9 mouse cellular contexts compared by ENCODE assay signal in the genomic region with DNA sequence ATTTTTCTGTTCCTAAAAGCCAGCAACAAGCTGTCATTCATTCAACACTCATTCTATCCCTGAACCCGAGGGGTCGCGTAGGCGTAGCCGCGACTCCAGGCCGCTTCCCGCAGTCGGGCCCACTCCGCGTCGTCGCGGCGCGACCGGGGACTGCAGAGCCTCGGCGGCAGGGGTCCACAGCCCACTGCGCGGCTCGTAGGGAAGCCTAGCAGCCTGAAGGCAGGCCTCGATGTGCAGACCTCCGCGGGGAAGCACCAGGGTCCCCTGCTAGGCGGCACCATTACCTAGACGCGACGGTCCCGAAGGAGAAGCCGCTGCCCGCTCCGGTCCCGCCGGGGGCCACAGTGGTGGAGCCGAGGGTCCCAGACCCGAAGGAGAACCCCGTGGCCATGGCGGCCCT. TPM values are rescaled to one million over a fixed set of nuclear protein-coding genes. Genes with fewer than 3 reads are reported as not detected.
DNase-seq lines count a peak whose midpoint lies in the region; ATAC-seq and TF ChIP-seq lines count a peak whose summit lies in the region.
"Had no signal": no experiment of that assay in that cellular context is flagged by ENCODE, and none has a peak within 500 bp of the region (broad histone marks: within the 10 kb centered on the region; RNA-seq: fewer than 3 reads in every experiment).

No protein-coding gene starts in this region.

- peak overlapping the region; percentile 87 for H3K4me3 ChIP-seq in left cerebral cortex, adult 2 months
- H3K4me3 ChIP-seq in forebrain, embryonic 15.5 days: peak overlapping the region; percentile 86
- H3K4me3 ChIP-seq in liver, embryonic 16.5 days (ENCODE audit: low read depth, low read length): peak overlapping the region; percentile 97

- H3K36me3 ChIP-seq in forebrain, embryonic 15.5 days: no peaks in the 10 kb centered on the region
- no peaks in the 10 kb centered on the region for H3K36me3 ChIP-seq in liver, embryonic 16.5 days (ENCODE audit: control insufficient read depth, insufficient read depth)

- no peak; the same call in 1 of the 2 replicates for TF ChIP-seq CTCF in left cerebral cortex, adult 2 months (IDR thresholded peaks at IDR 0.05)

- no peak for DNase-seq in left cerebral cortex, adult 2 months (ENCODE audit: extremely low spot score in 1 of 2, low spot score in 2 of 2)
- DNase-seq in left cerebral cortex, adult 11 months (ENCODE audit: low spot score): no peak
- DNase-seq in WW6 (ENCODE audit: low read depth, low spot score): peak; percentile 28
- DNase-seq in spleen, postnatal 36 days (ENCODE audit: low spot score in 2 of 2): no peak
- no peak for DNase-seq in cerebellum, adult 8-10 months
- DNase-seq in thymus, postnatal 0 days (ENCODE audit: low spot score): no peak

- peaks cover 26% of the 10 kb centered on the region for H3K4me1 ChIP-seq in forebrain, embryonic 15.5 days
- H3K4me1 ChIP-seq in liver, embryonic 16.5 days (ENCODE audit: control insufficient read depth, low read depth, low read length): peaks cover 6% of the 10 kb centered on the region

- ATAC-seq in forebrain, embryonic 15.5 days (replicated peaks): peak; percentile 68
- peak; percentile 46 for ATAC-seq in liver, embryonic 16.5 days (ENCODE audit: low read depth)

- peak overlapping the region; percentile 81 for H3K4me2 ChIP-seq in forebrain, embryonic 15.5 days (replicated peaks)
- peak overlapping the region; percentile 80 for H3K4me2 ChIP-seq in liver, embryonic 16.5 days (ENCODE audit: low read depth, low read length)

- H3K9me3 ChIP-seq in forebrain, embryonic 15.5 days: no peaks in the 10 kb centered on the region
- no peaks in the 10 kb centered on the region for H3K9me3 ChIP-seq in liver, embryonic 16.5 days (replicated peaks; ENCODE audit: control insufficient read depth, low read length)

- H3K9ac ChIP-seq in forebrain, embryonic 15.5 days (replicated peaks): peak overlapping the region; percentile 87
- H3K9ac ChIP-seq in liver, embryonic 16.5 days (ENCODE audit: low read depth, low read length): peak overlapping the region; percentile 99

- intact Hi-C loops in left cerebral cortex, adult 2 months (cut with DNase I): loop anchor here (1.0 to 5.0 kb wide), 4 partner anchors 14 to 441 kb away; a partner anchor contains a TSS

- WGBS in forebrain, embryonic 15.5 days: 0% methylated on average over 39 of the region's 39 CpGs
- WGBS in liver, embryonic 16.5 days (ENCODE audit: insufficient replicate concordance): under 1% methylated on average over 39 of the region's 39 CpGs

- H3K27me3 ChIP-seq in forebrain, embryonic 15.5 days: no peaks in the 10 kb centered on the region
- no peaks in the 10 kb centered on the region for H3K27me3 ChIP-seq in liver, embryonic 16.5 days (ENCODE audit: control insufficient read depth, insufficient read depth, low read depth, low read length)

- peak overlapping the region; percentile 94 for H3K27ac ChIP-seq in left cerebral cortex, adult 2 months
- peak overlapping the region; percentile 94 for H3K27ac ChIP-seq in forebrain, embryonic 15.5 days (replicated peaks)
- H3K27ac ChIP-seq in liver, embryonic 16.5 days (ENCODE audit: low read length): peak overlapping the region; percentile 91

RNA-seq across cellular contexts. Expression of a gene that starts 0.4 kb away (rescaled TPM):
- not detected for total RNA-seq in left cerebral cortex, adult 2 months (2021)
- polyA plus RNA-seq in forebrain, embryonic 15.5 days (2015; fragmentation: Nextera tagmentation; extraction: Ambion mirVana): 0.09 and 0.11 TPM in 2 replicates
- 0.05 and 0.08 TPM in 2 replicates for polyA plus RNA-seq in liver, embryonic 16.5 days (2015; fragmentation: Nextera tagmentation; extraction: Ambion mirVana)
- not detected in 2 replicates for polyA plus RNA-seq in thymus, postnatal 0 days (2015; fragmentation: Nextera tagmentation; extraction: Ambion mirVana)
- polyA plus RNA-seq: large intestine, adult 2 months had no signal

RNA-seq across cellular contexts. Expression of a gene that starts 0.4 kb away (rescaled TPM):
- total RNA-seq in left cerebral cortex, adult 2 months (2021): 10 to 100 TPM; 75.3 to 76.9 TPM
- polyA plus RNA-seq in forebrain, embryonic 15.5 days (2015; fragmentation: Nextera tagmentation; extraction: Ambion mirVana): 53.7 and 56.6 TPM in 2 replicates
- polyA plus RNA-seq in liver, embryonic 16.5 days (2015; fragmentation: Nextera tagmentation; extraction: Ambion mirVana): 25.0 and 27.9 TPM in 2 replicates
- 40.9 and 42.7 TPM in 2 replicates for polyA plus RNA-seq in thymus, postnatal 0 days (2015; fragmentation: Nextera tagmentation; extraction: Ambion mirVana)

RNA-seq across cellular contexts. Expression of a gene that starts 14.1 kb away (rescaled TPM):
- total RNA-seq in left cerebral cortex, adult 2 months (2021): 100 to 1,000 TPM; 105 to 118 TPM
- 67.3 and 72.1 TPM in 2 replicates for polyA plus RNA-seq in forebrain, embryonic 15.5 days (2015; fragmentation: Nextera tagmentation; extraction: Ambion mirVana)
- 13.1 and 14.2 TPM in 2 replicates for polyA plus RNA-seq in liver, embryonic 16.5 days (2015; fragmentation: Nextera tagmentation; extraction: Ambion mirVana)
- 36.7 and 39.9 TPM in 2 replicates for polyA plus RNA-seq in thymus, postnatal 0 days (2015; fragmentation: Nextera tagmentation; extraction: Ambion mirVana)

RNA-seq across cellular contexts. Expression of a gene that starts 53.9 kb away (rescaled TPM):
- 10 to 100 TPM; 72.2 to 76.0 TPM for total RNA-seq in left cerebral cortex, adult 2 months (2021)
- polyA plus RNA-seq in forebrain, embryonic 15.5 days (2015; fragmentation: Nextera tagmentation; extraction: Ambion mirVana): 31.7 and 33.6 TPM in 2 replicates
- 4.0 and 5.3 TPM in 2 replicates for polyA plus RNA-seq in liver, embryonic 16.5 days (2015; fragmentation: Nextera tagmentation; extraction: Ambion mirVana)
- polyA plus RNA-seq in thymus, postnatal 0 days (2015; fragmentation: Nextera tagmentation; extraction: Ambion mirVana): 0.80 and 1.4 TPM in 2 replicates
